Mouse (Mus musculus): ENCODE data around the gene Btd.

GRCm38 (mm10) chr14:31686231-31686630 is 45.4 kb downstream of the Btd start:
- TF ChIP-seq POLR2A (IDR thresholded peaks at IDR 0.05; ENCODE audit: low read depth, low read length) (no peak), CTCF (IDR thresholded peaks at IDR 0.05; ENCODE audit: extremely low read depth, insufficient read length, insufficient replicate concordance, low read depth, low read length) (no peak)
